ENCODE assay signal across 20 mouse cellular contexts in the genomic region with DNA sequence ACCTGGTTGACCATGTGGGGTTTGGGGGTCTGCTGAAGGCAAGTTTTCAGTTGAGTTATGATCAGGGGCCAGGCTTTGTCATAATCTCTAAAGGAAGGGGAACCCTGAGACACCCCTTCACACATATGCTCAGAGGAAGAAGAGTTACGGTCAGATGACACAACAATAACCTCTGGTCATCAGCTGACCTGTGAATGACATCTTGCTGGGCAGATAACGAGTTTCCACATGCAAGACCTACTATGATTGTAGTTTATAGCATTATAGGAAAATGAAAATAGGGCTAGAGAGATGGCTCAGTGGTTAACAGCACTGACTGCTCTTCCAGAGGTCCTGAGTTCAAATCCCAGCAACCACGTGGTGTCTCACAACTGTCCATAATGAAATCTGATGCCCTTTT. TPM values are rescaled to one million over a fixed set of nuclear protein-coding genes. Genes with fewer than 3 reads are reported as not detected.
"Had no signal": no experiment of that assay in that cellular context is flagged by ENCODE, and none has a peak within 500 bp of the region (broad histone marks: within the 10 kb centered on the region; RNA-seq: fewer than 3 reads in every experiment).

No protein-coding gene starts in this region.

- H3K4me2 ChIP-seq: midbrain, embryonic 11.5 days; midbrain, embryonic 13.5 days; midbrain, embryonic 15.5 days; neural tube, embryonic 12.5 days; stomach, embryonic 15.5 days had no signal

- H3K27me3 ChIP-seq: lung, embryonic 15.5 days; midbrain, embryonic 15.5 days; neural tube, embryonic 12.5 days; stomach, embryonic 15.5 days had no signal

- H3K36me3 ChIP-seq: lung, embryonic 15.5 days; midbrain, embryonic 13.5 days; midbrain, embryonic 15.5 days; neural tube, embryonic 12.5 days; stomach, embryonic 15.5 days had no signal

- H3K27ac ChIP-seq: lung, embryonic 15.5 days; macrophage; midbrain, embryonic 13.5 days; midbrain, embryonic 15.5 days; neural tube, embryonic 12.5 days; stomach, embryonic 15.5 days; stomach, postnatal 0 days had no signal

- H3K9ac ChIP-seq: lung, embryonic 15.5 days; midbrain, embryonic 13.5 days; midbrain, embryonic 15.5 days; neural tube, embryonic 12.5 days; stomach, embryonic 15.5 days had no signal

- ATAC-seq: lung, postnatal 0 days; midbrain, embryonic 13.5 days; midbrain, embryonic 15.5 days had no signal

- H3K4me3 ChIP-seq: lung, embryonic 15.5 days; midbrain, embryonic 13.5 days; midbrain, embryonic 15.5 days; neural tube, embryonic 12.5 days; stomach, embryonic 15.5 days had no signal

- DNase-seq: lung, adult 2 months; lung, postnatal 14 days; lung, postnatal 36 days; right cerebral cortex, postnatal 14 days; thymus, postnatal 14 days; thymus, postnatal 36 days had no signal

- H3K9me3 ChIP-seq: lung, embryonic 15.5 days; midbrain, embryonic 15.5 days; neural tube, embryonic 12.5 days; stomach, embryonic 15.5 days had no signal

RNA-seq across cellular contexts. Expression of a gene that starts 20.8 kb away (rescaled TPM):
- total RNA-seq: monocyte, adult 5-6 weeks; neutrophil, adult 5-6 weeks had no signal
- polyA plus RNA-seq: macrophage had no signal

RNA-seq across cellular contexts. Expression of a gene that starts 24.9 kb away (rescaled TPM):
- total RNA-seq: megakaryocyte progenitor cell, adult 5-6 weeks; monocyte, adult 5-6 weeks; neutrophil, adult 5-6 weeks had no signal
- polyA plus RNA-seq: macrophage had no signal

RNA-seq across cellular contexts. Expression of a gene that starts 49.1 kb away (rescaled TPM):
- polyA plus RNA-seq: lung, adult 2 months; lung, embryonic 15.5 days; lung, postnatal 0 days; macrophage; midbrain, embryonic 11.5 days; midbrain, embryonic 13.5 days; midbrain, embryonic 15.5 days; midbrain, postnatal 0 days; neural tube, embryonic 12.5 days; stomach, embryonic 15.5 days; stomach, postnatal 0 days; thymus, postnatal 0 days had no signal
